In the genomic region with DNA sequence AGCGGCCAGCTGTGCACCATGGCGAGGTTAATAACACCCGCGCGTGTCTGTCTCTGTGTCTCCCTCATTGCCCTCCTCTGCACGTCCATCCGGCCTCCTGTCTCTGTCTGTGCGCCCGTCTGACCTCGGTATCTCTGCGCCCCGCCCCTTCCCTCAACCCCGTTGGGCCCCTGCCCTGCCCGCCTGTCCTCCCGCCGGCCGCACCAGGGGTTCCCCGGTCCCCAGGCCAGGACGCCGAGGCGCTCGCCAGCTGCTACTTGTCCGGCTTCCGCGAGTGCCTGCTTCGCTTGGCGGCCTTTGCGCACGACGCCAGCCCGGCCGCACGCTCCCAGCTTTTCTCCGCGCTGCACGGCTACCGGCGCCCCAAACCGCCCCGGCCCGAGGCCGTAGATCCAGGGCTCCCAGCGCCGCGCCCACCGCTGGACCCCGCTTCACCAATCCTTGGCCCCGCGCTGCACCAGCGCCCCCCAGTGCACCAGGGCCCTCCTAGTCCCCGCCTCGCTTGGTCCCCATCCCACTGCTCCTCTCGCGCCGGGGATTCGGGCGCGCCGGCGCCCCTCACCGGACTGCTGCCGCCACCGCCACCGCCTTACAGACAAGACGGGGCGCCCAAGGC, we compare ENCODE assay signal across 8 mouse cellular contexts. TPM values are rescaled to one million over a fixed set of nuclear protein-coding genes. Genes with fewer than 3 reads are reported as not detected.
DNase-seq lines count a peak whose midpoint lies in the region; ATAC-seq lines count a peak whose summit lies in the region.

A gene (minus strand): TSS at position 254 of the 616 bp plus-strand sequence.

- H3K4me2 ChIP-seq in hindbrain, embryonic 12.5 days (replicated peaks) = peak within 1 kb of the TSS; percentile 97

- WGBS in hindbrain, embryonic 12.5 days = under 1% methylated on average over 59 of the region's 66 CpGs

- no peaks in the 10 kb centered on the region for H3K36me3 ChIP-seq in hindbrain, embryonic 12.5 days

- H3K27ac ChIP-seq in hindbrain, embryonic 12.5 days = peak within 1 kb of the TSS; percentile 77

- ATAC-seq in hindbrain, embryonic 12.5 days (ENCODE audit: low FRiP score) = peak; percentile 69

- peaks cover 37% of the 10 kb centered on the region for H3K4me1 ChIP-seq in hindbrain, embryonic 12.5 days

- peak; percentile 47 for DNase-seq in MEL-GATA-1-ER (ENCODE audit: extremely low read depth, low read depth)
- peak; percentile 84 for DNase-seq in cerebellum, adult 8-10 months
- DNase-seq in frontal cortex, postnatal 10 days (ENCODE audit: low spot score in 2 of 2) = peak; percentile 82 to 89
- DNase-seq in layer of hippocampus, postnatal 25 days (ENCODE audit: extremely low spot score in 1 of 2, low spot score in 1 of 2) = peak; percentile 78 to 89
- DNase-seq in lung, postnatal 36 days = peak; percentile 93
- peak; percentile 84 for DNase-seq in retina, postnatal 7 days (ENCODE audit: low read depth, low spot score)
- peak; percentile 73 for DNase-seq in urinary bladder, adult 2 months (ENCODE audit: low spot score)

- peak within 1 kb of the TSS; percentile 81 for H3K4me3 ChIP-seq in hindbrain, embryonic 12.5 days

- H3K27me3 ChIP-seq in hindbrain, embryonic 12.5 days = peaks cover 30% of the 10 kb centered on the region

- peak within 1 kb of the TSS; percentile 77 for H3K9ac ChIP-seq in hindbrain, embryonic 12.5 days

- no peaks in the 10 kb centered on the region for H3K9me3 ChIP-seq in hindbrain, embryonic 12.5 days (replicated peaks)

RNA-seq across cellular contexts. Expression of the gene that starts here (rescaled TPM):
- 0.26 and 0.29 TPM in 2 replicates for polyA plus RNA-seq in hindbrain, embryonic 12.5 days (2016; fragmentation: Nextera tagmentation; extraction: Ambion mirVana)
- total RNA-seq in layer of hippocampus, postnatal 25 days (2021) = under 1 TPM; 0.68 to 0.89 TPM
- 0.74 and 0.78 TPM in 2 replicates for polyA plus RNA-seq in urinary bladder, adult 2 months (2012; rRNA removed)

Comparison
In these comparisons a context has a peak if more than half of its experiments do, and no peak if none do; other contexts are left out.
1. Peak in every context shown above with its lines: DNase-seq, ATAC-seq, H3K4me3 ChIP-seq and H3K27ac ChIP-seq.
2. Peak in ATAC-seq, H3K4me3 ChIP-seq, H3K27ac ChIP-seq, H3K9ac ChIP-seq and H3K4me2 ChIP-seq in hindbrain, embryonic 12.5 days; RNA of the gene not detected or under 1 TPM.
3. Peak in DNase-seq in layer of hippocampus, postnatal 25 days; RNA of the gene not detected or under 1 TPM.
4. Peak in DNase-seq in urinary bladder, adult 2 months; RNA of the gene not detected or under 1 TPM.